Mouse (Mus musculus) midbrain, embryonic 11.5 days (tissue): ENCODE measurements around the gene Il7r. TPM values are rescaled to one million over a fixed set of nuclear protein-coding genes. Genes with fewer than 3 reads are reported as not detected.

Experiments used
- polyA plus RNA-seq: library from polyadenylated mRNA; unstranded; fragments of >200 nt; fragmentation: Nextera tagmentation; extraction: Ambion mirVana; gene quantifications from 2 replicates; pipeline ENCODE4 v1.2.1, GENCODE M21; 2014

The Il7r gene
- polyA plus RNA-seq, 1 experiment from 2014 or later = 0.15 TPM

Other genes with a start within 250 kb of the Il7r start
- not detected in 2 replicates for gene Ugt3a2, start 194.6 kb downstream of the Il7r start, polyA plus RNA-seq
- 0.61 and 0.69 TPM in 2 replicates for gene Capsl, start 94.1 kb downstream of the Il7r start, polyA plus RNA-seq
- gene Spef2, start 218.7 kb upstream of the Il7r start, polyA plus RNA-seq = 0.34 and 0.71 TPM in 2 replicates